Mouse (Mus musculus): Measurements from ENCODE around the gene Fam102a. TPM values are rescaled to one million over a fixed set of nuclear protein-coding genes. Genes with fewer than 3 reads are reported as not detected.

The Fam102a gene
- polyA plus RNA-seq, 1 experiment from 2014 or later, result 5.9 TPM

DNA sequence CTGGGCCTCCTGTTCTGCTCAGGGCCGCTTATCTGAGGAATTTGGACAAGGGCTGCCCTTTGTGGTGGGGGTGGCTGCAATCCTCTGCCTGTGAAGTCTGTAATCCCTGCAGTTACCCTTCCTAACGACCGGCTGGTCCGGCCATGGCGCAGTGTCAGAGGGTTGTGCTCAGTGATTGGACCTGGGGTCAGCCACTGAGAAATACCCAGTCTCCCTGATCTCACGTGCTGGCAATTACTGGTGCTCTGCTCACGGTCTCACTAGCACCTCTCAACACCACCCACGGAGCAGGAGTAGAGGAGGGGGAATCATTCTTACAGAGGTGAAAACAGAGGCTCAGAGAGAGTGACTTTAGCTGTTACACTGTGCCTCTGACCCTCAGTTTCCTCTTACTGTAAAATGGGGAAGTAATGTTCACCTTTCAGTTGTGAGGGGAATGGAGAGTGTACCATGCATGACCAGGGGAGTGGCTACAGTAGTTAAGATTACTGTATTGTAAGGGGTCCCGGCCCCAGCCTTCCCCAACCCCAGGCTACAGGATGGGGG is 2.3 kb downstream of the Fam102a start:
- H3K9me3 ChIP-seq (replicated peaks; ENCODE audit: control insufficient read depth, low read length, poor library complexity, severe bottlenecking), result no peaks in the 10 kb centered on the region
- H3K4me2 ChIP-seq (ENCODE audit: low read length), result peak overlapping the region; percentile 88
- H3K27ac ChIP-seq (ENCODE audit: low read length), result peak overlapping the region; percentile 62
- no peaks in the 10 kb centered on the region for H3K27me3 ChIP-seq (ENCODE audit: control insufficient read depth, insufficient read depth, low read depth, low read length)
- peaks cover 38% of the 10 kb centered on the region for H3K4me1 ChIP-seq (ENCODE audit: control insufficient read depth, insufficient read depth, low read length)
- H3K9ac ChIP-seq (ENCODE audit: low read depth, low read length), result peak overlapping the region; percentile 95
- no peak for ATAC-seq
- H3K4me3 ChIP-seq (ENCODE audit: low read depth, low read length), result peak overlapping the region; percentile 83
- 9% methylated on average over 9 of the region's 9 CpGs for WGBS
- H3K36me3 ChIP-seq (ENCODE audit: control insufficient read depth, insufficient read depth, low read length), result no peaks in the 10 kb centered on the region

DNA sequence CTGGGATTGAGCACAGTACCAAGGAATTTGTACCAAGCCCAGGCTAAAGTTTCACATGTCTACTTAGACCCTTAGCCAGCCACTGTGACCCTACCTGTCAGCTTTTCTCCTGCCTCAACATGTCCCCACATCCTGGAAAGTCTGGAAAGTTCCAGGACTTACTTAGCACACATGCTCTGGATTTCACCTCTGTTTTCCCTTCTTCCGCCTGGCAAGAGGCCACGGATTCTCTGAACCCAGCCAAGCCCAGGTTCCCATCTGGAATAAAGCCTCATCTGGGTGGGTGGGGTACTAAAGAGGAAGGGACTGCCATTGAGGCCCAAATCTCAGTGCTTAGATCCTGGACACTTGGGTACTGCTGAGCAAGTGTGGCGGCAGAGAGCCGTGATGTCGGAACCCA is 2.8 kb downstream of the Fam102a start:
- peak overlapping the region; percentile 95; the same call in 1 of the 2 replicates for H3K9ac ChIP-seq (ENCODE audit: low read depth, low read length)
- no peak for ATAC-seq
- peak overlapping the region; percentile 83 for H3K4me3 ChIP-seq (ENCODE audit: low read depth, low read length)
- peak overlapping the region; percentile 88 for H3K4me2 ChIP-seq (ENCODE audit: low read length)
- H3K36me3 ChIP-seq (ENCODE audit: control insufficient read depth, insufficient read depth, low read length), result no peaks in the 10 kb centered on the region
- peaks cover 40% of the 10 kb centered on the region for H3K4me1 ChIP-seq (ENCODE audit: control insufficient read depth, insufficient read depth, low read length)
- H3K27me3 ChIP-seq (ENCODE audit: control insufficient read depth, insufficient read depth, low read depth, low read length), result no peaks in the 10 kb centered on the region
- 74% methylated on average over 5 of the region's 5 CpGs for WGBS
- H3K27ac ChIP-seq (ENCODE audit: low read length), result no peak overlapping the region
- no peaks in the 10 kb centered on the region for H3K9me3 ChIP-seq (replicated peaks; ENCODE audit: control insufficient read depth, low read length, poor library complexity, severe bottlenecking)

DNA sequence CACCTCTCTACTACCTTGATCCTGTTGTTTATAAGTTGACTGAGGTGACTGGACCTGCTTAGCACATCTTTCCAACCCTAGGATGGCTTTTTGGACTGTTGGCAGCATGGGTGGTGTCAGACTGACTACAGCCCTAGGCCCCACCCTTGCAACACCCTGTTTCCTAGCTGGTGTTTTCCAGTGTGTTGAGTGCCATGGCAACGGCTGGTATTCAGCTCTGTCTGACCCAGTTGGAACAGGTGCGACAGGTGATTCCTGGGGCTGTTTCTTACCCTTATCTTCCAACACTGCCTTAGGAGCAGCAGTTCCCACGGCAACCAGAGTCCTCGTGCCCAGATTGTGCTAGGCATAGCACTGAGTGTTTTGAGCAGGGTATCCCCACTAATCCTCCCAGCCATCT is 3.3 kb downstream of the Fam102a start:
- Histone ChIP-seq H3K27me3 (ENCODE audit: control insufficient read depth, insufficient read depth, low read depth, low read length) (no peaks in the 10 kb centered on the region), H3K36me3 (ENCODE audit: control insufficient read depth, insufficient read depth, low read length) (no peaks in the 10 kb centered on the region), H3K27ac (ENCODE audit: low read length) (no peak overlapping the region), H3K4me3 (ENCODE audit: low read depth, low read length) (no peak overlapping the region), H3K9ac (ENCODE audit: low read depth, low read length) (no peak overlapping the region), H3K4me1 (ENCODE audit: control insufficient read depth, insufficient read depth, low read length) (peaks cover 42% of the 10 kb centered on the region), H3K4me2 (ENCODE audit: low read length) (peak overlapping the region; percentile 88), H3K9me3 (replicated peaks; ENCODE audit: control insufficient read depth, low read length, poor library complexity, severe bottlenecking) (no peaks in the 10 kb centered on the region)
- no peak for ATAC-seq
- 60% methylated on average over 4 of the region's 4 CpGs for WGBS

DNA sequence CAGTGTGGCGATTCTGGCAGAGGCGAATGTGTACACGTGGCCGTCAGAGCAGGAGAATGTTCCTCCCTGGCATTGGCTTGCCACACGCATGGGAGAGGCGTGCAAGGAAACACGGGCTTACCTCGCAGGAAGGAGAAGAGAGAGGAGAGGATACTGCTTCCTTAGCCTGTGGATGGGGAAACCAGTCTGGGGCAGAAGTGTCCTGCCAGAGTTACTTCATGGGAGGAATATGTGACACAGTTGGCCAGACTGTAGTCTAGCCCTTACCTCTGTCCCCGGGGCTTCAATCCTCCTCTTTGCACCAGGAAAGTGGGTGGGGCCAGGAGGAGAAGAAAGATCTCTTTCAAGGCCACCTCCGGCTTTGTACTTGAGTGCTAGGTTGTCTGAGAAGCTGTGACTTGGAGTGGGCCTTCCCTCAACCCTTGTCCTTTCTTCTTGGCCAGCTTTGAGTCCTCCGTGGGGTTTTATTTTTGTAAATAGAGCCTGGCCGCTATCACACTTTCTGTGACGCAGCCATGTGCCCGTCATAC is 4.4 kb downstream of the Fam102a start:
- Histone ChIP-seq H3K4me1 (ENCODE audit: control insufficient read depth, insufficient read depth, low read length) (peaks cover 37% of the 10 kb centered on the region), H3K9ac (ENCODE audit: low read depth, low read length) (no peak overlapping the region), H3K36me3 (ENCODE audit: control insufficient read depth, insufficient read depth, low read length) (no peaks in the 10 kb centered on the region), H3K9me3 (replicated peaks; ENCODE audit: control insufficient read depth, low read length, poor library complexity, severe bottlenecking) (no peaks in the 10 kb centered on the region), H3K27me3 (ENCODE audit: control insufficient read depth, insufficient read depth, low read depth, low read length) (no peaks in the 10 kb centered on the region), H3K4me2 (ENCODE audit: low read length) (no peak overlapping the region; the same call in 1 of the 2 replicates), H3K27ac (ENCODE audit: low read length) (no peak overlapping the region), H3K4me3 (ENCODE audit: low read depth, low read length) (no peak overlapping the region)
- WGBS, result 77% methylated on average over 14 of the region's 14 CpGs
- ATAC-seq, result no peak

DNA sequence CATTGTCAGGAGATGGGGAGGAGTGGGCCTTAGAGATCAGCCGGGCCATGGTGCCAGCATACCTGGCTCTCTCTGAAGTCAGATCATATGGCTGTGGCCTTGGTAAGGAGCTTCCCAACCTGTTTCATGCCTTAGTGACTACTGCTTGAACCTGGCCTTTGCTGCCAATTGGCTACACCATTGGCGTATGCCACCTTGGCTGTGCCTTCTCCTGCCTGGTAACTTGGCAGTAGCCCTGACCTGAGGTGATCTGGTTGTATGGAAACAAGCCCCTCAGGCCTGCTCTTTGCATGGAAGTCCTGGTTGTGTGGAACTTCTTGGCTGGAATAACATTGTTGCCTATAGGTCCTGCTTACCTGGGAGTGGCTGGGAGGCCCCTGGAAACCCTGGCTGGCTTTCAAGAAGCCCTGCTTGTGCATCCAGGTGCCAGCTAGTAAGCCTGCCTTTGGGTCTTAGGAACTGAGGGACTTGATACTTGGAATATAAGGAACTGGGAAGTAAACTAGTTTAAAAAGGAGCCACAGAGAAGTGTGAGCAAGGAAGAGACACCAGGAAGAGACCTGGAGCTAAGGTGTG is 6.3 kb downstream of the Fam102a start:
- no peak overlapping the region for H3K4me3 ChIP-seq (ENCODE audit: low read depth, low read length)
- H3K4me2 ChIP-seq (ENCODE audit: low read length), result no peak overlapping the region
- WGBS, result 91% methylated on average over 2 of the region's 2 CpGs
- no peaks in the 10 kb centered on the region for H3K9me3 ChIP-seq (replicated peaks; ENCODE audit: control insufficient read depth, low read length, poor library complexity, severe bottlenecking)
- H3K36me3 ChIP-seq (ENCODE audit: control insufficient read depth, insufficient read depth, low read length), result no peaks in the 10 kb centered on the region
- ATAC-seq, result no peak
- no peak overlapping the region for H3K9ac ChIP-seq (ENCODE audit: low read depth, low read length)
- peaks cover 32% of the 10 kb centered on the region for H3K4me1 ChIP-seq (ENCODE audit: control insufficient read depth, insufficient read depth, low read length)
- no peaks in the 10 kb centered on the region for H3K27me3 ChIP-seq (ENCODE audit: control insufficient read depth, insufficient read depth, low read depth, low read length)
- H3K27ac ChIP-seq (ENCODE audit: low read length), result no peak overlapping the region

DNA sequence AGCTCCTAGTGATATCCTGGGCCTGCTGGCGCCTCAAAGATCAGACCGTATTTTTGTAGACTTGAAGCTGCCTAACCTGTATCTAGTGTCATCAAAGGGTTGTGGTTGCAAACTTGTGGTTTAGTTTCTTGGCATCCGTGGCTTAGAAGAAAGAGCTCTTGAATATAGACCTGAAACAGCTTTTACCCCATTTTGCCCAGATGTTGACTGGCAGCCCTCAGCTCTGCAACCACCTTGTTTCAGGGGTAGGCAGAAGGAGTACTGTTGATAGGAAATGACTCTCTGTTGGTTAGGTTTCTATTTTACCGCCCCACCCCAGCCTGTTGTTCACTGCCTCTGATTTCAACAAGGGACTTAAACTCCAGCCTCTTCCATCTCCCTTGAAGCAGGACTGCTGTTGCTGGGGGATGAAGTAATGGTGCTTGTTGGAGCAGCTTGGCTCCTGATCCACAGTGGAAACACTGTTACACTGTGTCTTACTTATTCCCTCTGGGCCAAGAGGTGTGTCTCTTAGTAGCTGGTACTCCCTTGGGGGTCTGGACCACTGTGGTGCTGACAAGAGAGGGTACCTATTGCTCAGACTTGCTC is 6.9 kb downstream of the Fam102a start:
- H3K9me3 ChIP-seq (replicated peaks; ENCODE audit: control insufficient read depth, low read length, poor library complexity, severe bottlenecking), result no peaks in the 10 kb centered on the region
- 92% methylated on average over 4 of the region's 4 CpGs for WGBS
- no peaks in the 10 kb centered on the region for H3K27me3 ChIP-seq (ENCODE audit: control insufficient read depth, insufficient read depth, low read depth, low read length)
- no peak overlapping the region for H3K9ac ChIP-seq (ENCODE audit: low read depth, low read length)
- no peak overlapping the region for H3K4me2 ChIP-seq (ENCODE audit: low read length)
- H3K4me3 ChIP-seq (ENCODE audit: low read depth, low read length), result no peak overlapping the region
- no peak overlapping the region for H3K27ac ChIP-seq (ENCODE audit: low read length)
- H3K36me3 ChIP-seq (ENCODE audit: control insufficient read depth, insufficient read depth, low read length), result no peaks in the 10 kb centered on the region
- H3K4me1 ChIP-seq (ENCODE audit: control insufficient read depth, insufficient read depth, low read length), result peaks cover 26% of the 10 kb centered on the region
- ATAC-seq, result no peak

DNA sequence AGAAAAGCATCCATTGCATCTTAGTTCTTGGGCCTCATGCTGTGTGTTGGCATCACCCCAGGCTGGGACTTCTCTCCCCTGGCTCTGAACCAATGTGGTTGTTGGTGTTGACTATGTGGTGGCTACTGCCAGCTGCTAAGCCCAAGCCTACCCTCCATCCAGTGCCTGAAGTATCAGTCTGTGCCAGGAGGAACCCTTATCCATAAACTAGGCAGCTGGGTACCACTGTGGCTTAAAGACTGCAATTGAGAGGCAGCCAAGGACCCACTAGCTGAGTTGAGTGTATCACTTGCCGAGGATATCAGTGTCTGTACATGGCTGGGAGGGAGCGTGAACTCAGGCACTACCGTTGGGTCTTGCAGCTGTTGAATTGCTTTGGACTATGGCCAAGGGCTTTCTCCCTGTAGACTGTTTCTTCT is 7.9 kb downstream of the Fam102a start:
- H3K9ac ChIP-seq (ENCODE audit: low read depth, low read length), result no peak overlapping the region
- peaks cover 16% of the 10 kb centered on the region for H3K4me1 ChIP-seq (ENCODE audit: control insufficient read depth, insufficient read depth, low read length)
- 85% methylated on average over 3 of the region's 3 CpGs for WGBS
- no peak for ATAC-seq
- H3K27ac ChIP-seq (ENCODE audit: low read length), result no peak overlapping the region
- no peaks in the 10 kb centered on the region for H3K27me3 ChIP-seq (ENCODE audit: control insufficient read depth, insufficient read depth, low read depth, low read length)
- no peaks in the 10 kb centered on the region for H3K9me3 ChIP-seq (replicated peaks; ENCODE audit: control insufficient read depth, low read length, poor library complexity, severe bottlenecking)
- no peak overlapping the region for H3K4me2 ChIP-seq (ENCODE audit: low read length)
- H3K4me3 ChIP-seq (ENCODE audit: low read depth, low read length), result no peak overlapping the region
- H3K36me3 ChIP-seq (ENCODE audit: control insufficient read depth, insufficient read depth, low read length), result no peaks in the 10 kb centered on the region

DNA sequence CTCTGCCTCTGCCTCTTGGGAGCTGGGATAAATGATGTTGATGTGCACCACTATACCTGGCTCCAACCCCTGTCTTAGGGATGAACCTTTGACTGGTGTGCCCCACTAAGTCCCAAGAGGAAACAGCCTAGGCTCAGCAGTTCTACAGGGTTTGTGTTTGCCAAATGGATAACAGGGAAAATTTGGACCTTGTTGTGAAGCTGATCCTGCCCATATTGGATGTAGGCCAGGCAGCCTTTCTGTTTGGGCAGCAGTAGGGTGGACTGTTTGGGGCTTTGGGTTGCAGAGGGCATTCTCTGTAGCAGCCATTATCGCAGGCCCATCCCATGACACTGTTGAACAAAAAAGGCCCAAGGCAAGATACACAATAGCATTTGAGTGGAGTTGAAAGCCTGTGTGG is 11.8 kb downstream of the Fam102a start:
- no peak for ATAC-seq
- no peak overlapping the region for H3K4me3 ChIP-seq (ENCODE audit: low read depth, low read length)
- H3K4me1 ChIP-seq (ENCODE audit: control insufficient read depth, insufficient read depth, low read length), result peaks cover 4% of the 10 kb centered on the region; the same call in 1 of the 2 replicates
- no peak overlapping the region for H3K4me2 ChIP-seq (ENCODE audit: low read length)
- no peak overlapping the region for H3K27ac ChIP-seq (ENCODE audit: low read length)
- H3K9me3 ChIP-seq (replicated peaks; ENCODE audit: control insufficient read depth, low read length, poor library complexity, severe bottlenecking), result no peaks in the 10 kb centered on the region
- no peaks in the 10 kb centered on the region for H3K36me3 ChIP-seq (ENCODE audit: control insufficient read depth, insufficient read depth, low read length)
- H3K9ac ChIP-seq (ENCODE audit: low read depth, low read length), result no peak overlapping the region
- WGBS, result 60% methylated on average over 1 of the region's 1 CpGs
- no peaks in the 10 kb centered on the region for H3K27me3 ChIP-seq (ENCODE audit: control insufficient read depth, insufficient read depth, low read depth, low read length)

DNA sequence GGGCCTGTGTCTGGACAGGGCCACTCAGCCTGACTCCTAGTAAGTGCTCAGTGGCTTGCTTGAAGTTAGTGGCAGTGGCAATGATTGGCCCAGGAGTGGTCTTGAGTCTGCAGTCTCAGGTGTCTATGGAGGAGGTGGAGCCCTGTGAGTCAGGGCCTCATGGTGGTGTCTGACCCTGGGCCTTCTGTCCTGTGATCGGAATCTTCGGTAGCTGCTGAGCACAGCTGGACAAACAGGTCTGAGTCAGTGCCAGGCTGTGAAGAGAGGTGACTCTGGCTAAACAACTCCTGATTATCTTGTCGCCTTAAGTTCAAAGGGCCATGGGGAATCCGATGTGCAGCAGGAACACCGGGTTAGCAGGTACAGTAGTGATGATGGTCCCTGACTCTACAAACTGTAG is 12.2 kb downstream of the Fam102a start:
- Histone ChIP-seq H3K9ac (ENCODE audit: low read depth, low read length) (no peak overlapping the region), H3K36me3 (ENCODE audit: control insufficient read depth, insufficient read depth, low read length) (no peaks in the 10 kb centered on the region), H3K4me1 (ENCODE audit: control insufficient read depth, insufficient read depth, low read length) (peaks cover 4% of the 10 kb centered on the region; the same call in 1 of the 2 replicates), H3K4me2 (ENCODE audit: low read length) (no peak overlapping the region), H3K4me3 (ENCODE audit: low read depth, low read length) (no peak overlapping the region), H3K27me3 (ENCODE audit: control insufficient read depth, insufficient read depth, low read depth, low read length) (no peaks in the 10 kb centered on the region), H3K9me3 (replicated peaks; ENCODE audit: control insufficient read depth, low read length, poor library complexity, severe bottlenecking) (no peaks in the 10 kb centered on the region), H3K27ac (ENCODE audit: low read length) (no peak overlapping the region)
- no peak for ATAC-seq
- WGBS, result 94% methylated on average over 5 of the region's 5 CpGs

Data from midbrain, embryonic 16.5 days (tissue).